Mouse (Mus musculus) liver, embryonic 15.5 days (tissue): ENCODE measurements around the gene Fars2. TPM values are rescaled to one million over a fixed set of nuclear protein-coding genes. Genes with fewer than 3 reads are reported as not detected.

Experiments used
- ATAC-seq: fragments of 200-750 bp; cut with Nextera tagmentation; 2 replicates; pipeline ENCODE4 v1.8.0; 2017; ENCODE audit warnings: moderate number of reproducible peaks, mild to moderate bottlenecking, moderate library complexity; ENCODE audit not compliant: insufficient read depth
- H3K27ac ChIP-seq: fragments of 300-500 bp; sonication (generic); replicated peaks from 2 replicates; pipeline ENCODE4 v1.5.1; 2015; ENCODE audit warnings: mild to moderate bottlenecking, inconsistent platforms
- H3K27me3 ChIP-seq: fragments of 300-500 bp; sonication (generic); 2 replicates; pipeline ENCODE4 v1.6.1; 2015; ENCODE audit warnings: mild to moderate bottlenecking, inconsistent platforms
- H3K36me3 ChIP-seq: fragments of 300-500 bp; sonication (generic); replicated peaks from 2 replicates; pipeline ENCODE4 v1.6.1; 2015; ENCODE audit warnings: moderate library complexity, mild to moderate bottlenecking, inconsistent platforms
- H3K4me1 ChIP-seq: fragments of 300-500 bp; sonication (generic); replicated peaks from 2 replicates; pipeline ENCODE4 v1.6.1; 2015; ENCODE audit warnings: inconsistent platforms
- H3K4me2 ChIP-seq: fragments of 300-500 bp; sonication (generic); 2 replicates; pipeline ENCODE4 v1.6.1; 2015; ENCODE audit warnings: moderate library complexity, mild to moderate bottlenecking, inconsistent platforms
- H3K4me3 ChIP-seq: fragments of 300-500 bp; sonication (generic); replicated peaks from 2 replicates; pipeline ENCODE4 v1.5.1; 2015; ENCODE audit warnings: mild to moderate bottlenecking, inconsistent platforms
- H3K9ac ChIP-seq: fragments of 300-500 bp; sonication (generic); 2 replicates; pipeline ENCODE4 v1.6.1; 2015; ENCODE audit warnings: moderate library complexity, mild to moderate bottlenecking, inconsistent platforms
- H3K9me3 ChIP-seq: fragments of 300-500 bp; sonication (generic); replicated peaks from 2 replicates; pipeline ENCODE4 v1.6.1; 2016; ENCODE audit warnings: inconsistent platforms
- WGBS: fragments of 180-500 bp; shearing (Covaris S2); methylation state at CpG from one replicate; pipeline ENCODE4 v1.1.7; 2015; ENCODE audit warnings: mixed read lengths; ENCODE audit not compliant: insufficient replicate concordance; 5-methylcytosine and 5-hydroxymethylcytosine counted together
- polyA plus RNA-seq: library from polyadenylated mRNA; unstranded; fragments of >200 nt; fragmentation: Nextera tagmentation; extraction: Ambion mirVana; gene quantifications from 2 replicates; pipeline ENCODE4 v1.2.1, GENCODE M21; 2015

The Fars2 gene
- polyA plus RNA-seq, 1 experiment from 2014 or later = 26.7 TPM

DNA sequence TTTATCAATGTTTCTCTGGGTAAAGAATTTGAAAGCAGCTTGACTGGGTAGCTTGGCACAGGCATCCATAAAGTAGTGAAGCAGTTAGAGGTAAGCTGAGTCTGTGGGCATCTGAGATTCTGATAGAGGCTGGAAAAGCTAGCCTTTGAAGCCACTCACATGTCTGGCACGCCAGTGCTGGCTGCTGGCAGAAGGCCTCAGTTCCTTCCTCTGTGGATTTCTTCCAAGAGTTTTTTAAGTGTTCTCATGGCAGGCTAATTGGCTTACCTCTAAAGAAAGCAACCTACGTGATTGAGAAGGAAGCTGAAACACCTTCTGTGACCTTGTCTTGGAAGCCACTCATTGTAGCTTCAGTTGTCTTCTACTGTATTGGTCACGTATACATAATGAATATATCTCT, 600.2 kb downstream of the Fars2 start:
- Histone ChIP-seq H3K4me1 (no peaks in the 10 kb centered on the region), H3K9ac (no peak overlapping the region), H3K36me3 (no peaks in the 10 kb centered on the region), H3K27ac (no peak overlapping the region), H3K4me2 (no peak overlapping the region), H3K27me3 (peaks cover 19% of the 10 kb centered on the region), H3K4me3 (no peak overlapping the region), H3K9me3 (no peaks in the 10 kb centered on the region)
- 40% methylated on average over 3 of the region's 3 CpGs for WGBS
- no peak for ATAC-seq

DNA sequence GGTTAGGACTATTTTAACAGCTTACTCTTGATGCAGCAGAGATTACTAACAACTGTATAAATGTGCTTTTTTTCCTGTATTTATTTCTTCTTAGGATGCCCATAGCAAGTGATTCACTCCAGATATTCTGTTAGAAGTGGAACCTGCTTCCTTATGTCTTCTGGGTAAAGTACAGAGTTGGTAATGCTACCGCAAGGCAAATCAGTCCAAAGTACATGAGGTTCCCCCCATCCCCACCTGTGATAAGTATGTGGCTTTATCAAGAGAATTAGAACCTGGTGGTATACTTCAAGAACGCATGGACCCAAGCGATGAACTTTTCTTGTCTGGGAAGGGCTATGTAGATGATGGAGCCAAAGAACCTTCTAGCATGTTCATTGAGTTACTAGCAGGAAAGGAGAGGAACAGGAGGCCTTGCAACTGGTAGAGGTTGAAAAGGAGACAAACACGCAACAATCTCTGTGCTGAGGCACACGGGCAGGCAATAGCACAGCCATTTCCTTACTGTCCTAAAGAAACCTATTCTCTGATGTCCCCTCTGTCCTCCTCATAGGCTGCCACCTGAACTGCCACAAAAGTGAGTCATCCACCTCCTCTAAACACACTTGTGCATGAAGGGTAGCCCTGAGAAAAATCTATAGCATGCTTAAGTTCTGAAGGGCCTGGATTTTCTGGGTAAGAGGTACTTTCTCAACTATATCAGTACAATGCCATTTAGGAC, 603.2 kb downstream of the Fars2 start:
- no peak overlapping the region for H3K9ac ChIP-seq
- no peak for ATAC-seq
- 79% methylated on average over 5 of the region's 5 CpGs for WGBS
- no peak overlapping the region for H3K4me3 ChIP-seq
- H3K27ac ChIP-seq = no peak overlapping the region
- no peak overlapping the region for H3K4me2 ChIP-seq
- no peaks in the 10 kb centered on the region; the same call in 1 of the 2 replicates for H3K4me1 ChIP-seq
- no peaks in the 10 kb centered on the region for H3K36me3 ChIP-seq
- H3K9me3 ChIP-seq = no peaks in the 10 kb centered on the region
- peaks cover 50% of the 10 kb centered on the region for H3K27me3 ChIP-seq

DNA sequence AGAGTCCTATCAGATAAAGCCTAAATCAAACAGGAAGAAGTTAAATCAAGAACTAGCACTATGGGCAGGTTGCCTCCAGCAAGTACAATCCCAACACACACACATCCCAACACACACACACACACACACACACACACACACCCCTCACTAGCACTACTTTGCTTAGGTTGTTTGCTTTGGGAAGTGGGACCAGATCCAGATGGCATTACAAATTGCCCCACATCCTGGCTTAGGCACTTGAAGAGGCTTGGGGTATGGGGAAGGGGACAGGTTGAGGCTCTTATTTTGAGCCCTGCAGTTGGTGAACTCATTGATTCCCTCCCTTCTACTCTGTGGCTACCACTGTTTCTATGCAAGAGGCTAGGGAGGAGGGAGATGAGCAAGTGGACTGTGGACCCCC, 605.1 kb downstream of the Fars2 start:
- Histone ChIP-seq H3K9ac (no peak overlapping the region), H3K9me3 (no peaks in the 10 kb centered on the region), H3K27ac (no peak overlapping the region), H3K4me3 (no peak overlapping the region), H3K27me3 (peaks cover 69% of the 10 kb centered on the region), H3K4me2 (no peak overlapping the region), H3K36me3 (no peaks in the 10 kb centered on the region), H3K4me1 (peaks cover 12% of the 10 kb centered on the region; the same call in 1 of the 2 replicates)
- no peak for ATAC-seq

DNA sequence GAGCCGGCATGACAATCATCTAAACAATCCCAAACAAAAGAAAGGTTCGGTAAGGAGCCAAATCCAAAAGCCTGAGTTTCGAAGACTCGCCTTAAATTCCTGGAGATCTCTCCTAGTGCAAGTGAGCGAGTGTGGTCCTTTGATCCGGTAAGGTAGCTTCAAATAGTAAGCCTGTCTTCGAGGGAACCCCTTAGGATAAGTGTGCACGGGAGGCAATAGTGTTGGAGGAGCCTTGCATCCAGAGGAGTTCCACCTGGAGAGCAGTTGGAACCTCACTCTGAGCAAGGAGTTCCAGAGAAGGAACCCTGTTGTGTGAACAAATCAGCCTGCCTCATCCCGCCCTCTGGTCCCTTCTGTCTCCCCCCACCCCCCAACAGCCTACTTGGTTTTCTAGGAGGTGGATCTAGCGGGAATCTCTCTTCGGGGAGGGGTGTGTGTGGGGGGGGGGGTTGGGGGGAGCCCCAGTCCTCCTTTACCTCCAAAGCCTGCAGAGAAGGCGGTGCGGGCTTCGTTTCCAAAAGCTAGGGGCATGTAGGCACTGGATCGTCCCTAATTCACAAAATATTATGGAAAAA, 606.6 kb downstream of the Fars2 start:
- no peak for ATAC-seq
- Histone ChIP-seq H3K9me3 (no peaks in the 10 kb centered on the region), H3K4me3 (no peak overlapping the region), H3K4me2 (no peak overlapping the region), H3K36me3 (no peaks in the 10 kb centered on the region), H3K27ac (no peak overlapping the region), H3K9ac (no peak overlapping the region), H3K27me3 (peaks cover 83% of the 10 kb centered on the region), H3K4me1 (peaks cover 13% of the 10 kb centered on the region; the same call in 1 of the 2 replicates)
- WGBS = 3% methylated on average over 15 of the region's 15 CpGs

DNA sequence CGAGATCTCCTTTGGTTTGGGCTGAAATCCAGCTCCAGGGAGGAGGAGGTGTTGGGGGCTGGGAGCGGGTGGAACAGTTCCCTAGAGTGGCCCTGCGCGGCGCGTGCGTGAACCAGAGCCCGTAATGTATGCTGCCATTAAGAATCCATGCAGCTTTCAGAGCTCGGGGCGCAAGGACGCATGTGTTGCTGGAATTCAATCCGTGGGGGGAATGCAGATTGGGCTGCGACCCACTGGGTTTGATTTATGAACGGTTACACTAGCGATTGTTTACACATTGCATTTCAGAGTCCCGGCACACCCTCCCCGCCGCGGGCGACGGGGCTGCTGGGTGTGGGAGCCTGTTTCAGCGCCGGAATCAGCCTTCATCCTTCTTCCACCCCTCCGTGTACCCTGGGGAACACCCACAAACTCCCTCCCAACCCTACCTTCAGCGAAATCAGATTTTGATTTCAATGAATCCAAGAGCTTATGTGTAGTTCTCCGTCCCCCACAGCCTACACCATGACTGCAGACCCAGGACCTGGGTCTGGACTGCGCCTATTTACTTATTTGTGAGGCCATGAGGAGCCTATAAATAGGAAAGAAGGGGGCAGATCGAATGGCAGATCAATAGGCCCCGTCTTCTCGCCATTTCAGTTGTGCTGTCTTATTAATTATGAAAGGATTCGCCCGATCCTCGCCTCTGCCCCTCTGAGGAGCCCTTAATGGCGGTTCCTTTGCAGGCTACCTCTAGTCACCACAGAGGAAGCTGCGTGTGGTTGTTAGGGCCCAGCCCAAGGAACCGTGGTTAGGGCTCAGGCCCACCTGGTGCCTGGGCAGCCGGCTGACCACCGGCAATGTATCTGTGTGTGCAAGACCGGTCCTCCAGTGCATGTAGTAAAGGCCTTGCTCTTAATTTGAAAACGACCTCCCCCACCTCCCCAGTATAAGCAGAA, 607.6 kb downstream of the Fars2 start:
- Histone ChIP-seq H3K27me3 (peaks cover 90% of the 10 kb centered on the region), H3K9me3 (no peaks in the 10 kb centered on the region), H3K4me2 (peak overlapping the region; percentile 37), H3K9ac (no peak overlapping the region), H3K4me3 (0 out of 2 replicates have a peak overlapping the region, but pooled peaks have one; percentile 12), H3K27ac (no peak overlapping the region), H3K4me1 (peaks cover 17% of the 10 kb centered on the region), H3K36me3 (no peaks in the 10 kb centered on the region)
- no peak; the same call in 1 of the 2 replicates for ATAC-seq
- 2% methylated on average over 40 of the region's 40 CpGs for WGBS

DNA sequence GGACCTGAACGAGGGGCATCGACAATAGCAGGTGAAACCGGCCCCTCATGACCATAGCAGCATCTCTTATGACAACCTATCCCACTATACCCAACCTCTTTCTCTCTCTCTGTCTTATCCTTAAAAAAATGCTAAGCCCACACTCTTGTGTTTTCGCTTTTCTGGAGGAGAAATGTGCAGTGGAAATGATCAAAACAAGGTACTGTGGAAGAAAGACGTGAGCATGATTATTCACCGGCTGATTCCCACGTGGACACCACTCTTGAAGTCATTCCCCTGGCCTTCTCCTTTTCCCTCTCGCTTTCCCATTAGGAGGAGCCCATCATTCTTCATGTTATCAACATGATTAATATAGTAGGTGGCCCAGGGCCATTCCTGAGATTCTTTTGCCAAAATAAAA, 608.7 kb downstream of the Fars2 start:
- Histone ChIP-seq H3K9me3 (no peaks in the 10 kb centered on the region), H3K4me3 (no peak overlapping the region), H3K4me2 (no peak overlapping the region), H3K36me3 (no peaks in the 10 kb centered on the region), H3K4me1 (peaks cover 17% of the 10 kb centered on the region), H3K27me3 (peaks cover 93% of the 10 kb centered on the region), H3K9ac (no peak overlapping the region), H3K27ac (no peak overlapping the region)
- WGBS = 9% methylated on average over 8 of the region's 8 CpGs
- ATAC-seq = no peak

DNA sequence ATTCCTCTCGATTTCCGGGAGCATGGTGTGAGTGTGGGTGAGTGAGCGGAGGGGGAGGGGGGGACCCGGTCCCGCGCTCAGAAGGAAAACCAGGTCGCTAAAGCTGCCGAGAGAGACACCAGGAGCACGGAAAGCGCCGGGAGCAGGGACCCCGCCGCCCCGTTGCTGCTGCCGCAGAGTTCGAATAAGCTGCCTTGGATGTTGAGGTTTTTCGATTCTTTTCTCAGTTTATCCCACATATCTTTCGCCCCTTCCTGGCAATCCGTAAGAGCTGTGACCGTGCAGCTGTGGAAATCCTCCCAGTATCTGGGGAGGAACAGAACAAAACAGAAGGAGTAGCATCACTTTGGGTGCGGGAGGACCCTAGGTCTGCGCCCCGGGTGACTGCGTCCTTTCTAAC, 609.3 kb downstream of the Fars2 start:
- Histone ChIP-seq H3K27ac (no peak overlapping the region), H3K4me1 (peaks cover 20% of the 10 kb centered on the region), H3K4me3 (no peak overlapping the region), H3K9ac (no peak overlapping the region), H3K9me3 (no peaks in the 10 kb centered on the region), H3K4me2 (peak overlapping the region; percentile 42), H3K27me3 (peaks cover 98% of the 10 kb centered on the region), H3K36me3 (no peaks in the 10 kb centered on the region)
- ATAC-seq = no peak
- WGBS = 4% methylated on average over 24 of the region's 24 CpGs

DNA sequence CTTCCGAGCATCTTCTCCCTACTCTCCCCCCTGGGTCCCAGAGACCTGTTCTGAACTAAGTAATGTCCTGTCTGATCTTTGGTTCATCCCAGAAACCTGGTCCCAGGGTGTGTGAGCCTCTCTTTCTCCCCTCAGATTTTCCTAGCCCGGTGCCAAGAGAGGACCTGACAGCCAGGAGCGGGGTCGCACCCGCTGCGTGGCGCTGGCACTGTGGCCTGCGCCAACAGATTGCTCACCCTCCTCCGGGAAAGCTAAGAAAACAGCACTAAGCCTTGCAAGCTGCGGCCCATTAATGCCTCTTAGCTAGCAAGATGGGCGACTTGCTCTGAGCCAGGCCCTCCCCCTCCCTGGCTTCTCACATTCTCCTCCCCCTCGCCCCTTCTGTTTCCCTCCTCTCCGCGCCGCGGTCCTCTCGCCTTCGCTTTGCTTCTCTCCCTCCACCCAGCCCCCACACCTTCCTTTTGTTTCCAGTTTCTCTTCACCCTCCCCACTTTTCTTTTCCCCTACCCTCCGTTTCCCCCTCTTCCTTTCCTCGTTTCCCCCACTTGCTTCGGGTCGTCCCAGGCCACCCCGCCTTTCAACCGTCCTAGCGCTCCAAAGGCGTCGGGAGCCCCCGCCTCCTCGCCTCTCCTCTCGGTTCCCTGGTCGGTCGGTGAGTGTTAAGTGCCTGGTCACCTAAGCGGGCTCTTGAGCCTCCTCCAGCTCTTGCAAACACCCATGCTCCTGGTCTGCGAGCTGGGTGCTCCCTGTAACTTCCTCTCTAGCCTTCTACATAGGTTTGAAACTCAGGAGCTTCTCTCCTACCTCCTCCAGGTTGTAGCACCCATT, 610.0 kb downstream of the Fars2 start:
- no peaks in the 10 kb centered on the region for H3K36me3 ChIP-seq
- no peaks in the 10 kb centered on the region for H3K9me3 ChIP-seq
- H3K9ac ChIP-seq = no peak overlapping the region
- peak; percentile 18; the same call in 1 of the 2 replicates for ATAC-seq
- H3K27ac ChIP-seq = no peak overlapping the region
- WGBS = 1% methylated on average over 34 of the region's 34 CpGs
- peaks cover 98% of the 10 kb centered on the region for H3K27me3 ChIP-seq
- peaks cover 26% of the 10 kb centered on the region for H3K4me1 ChIP-seq
- H3K4me2 ChIP-seq = peak overlapping the region; percentile 42
- peak overlapping the region; percentile 31 for H3K4me3 ChIP-seq

DNA sequence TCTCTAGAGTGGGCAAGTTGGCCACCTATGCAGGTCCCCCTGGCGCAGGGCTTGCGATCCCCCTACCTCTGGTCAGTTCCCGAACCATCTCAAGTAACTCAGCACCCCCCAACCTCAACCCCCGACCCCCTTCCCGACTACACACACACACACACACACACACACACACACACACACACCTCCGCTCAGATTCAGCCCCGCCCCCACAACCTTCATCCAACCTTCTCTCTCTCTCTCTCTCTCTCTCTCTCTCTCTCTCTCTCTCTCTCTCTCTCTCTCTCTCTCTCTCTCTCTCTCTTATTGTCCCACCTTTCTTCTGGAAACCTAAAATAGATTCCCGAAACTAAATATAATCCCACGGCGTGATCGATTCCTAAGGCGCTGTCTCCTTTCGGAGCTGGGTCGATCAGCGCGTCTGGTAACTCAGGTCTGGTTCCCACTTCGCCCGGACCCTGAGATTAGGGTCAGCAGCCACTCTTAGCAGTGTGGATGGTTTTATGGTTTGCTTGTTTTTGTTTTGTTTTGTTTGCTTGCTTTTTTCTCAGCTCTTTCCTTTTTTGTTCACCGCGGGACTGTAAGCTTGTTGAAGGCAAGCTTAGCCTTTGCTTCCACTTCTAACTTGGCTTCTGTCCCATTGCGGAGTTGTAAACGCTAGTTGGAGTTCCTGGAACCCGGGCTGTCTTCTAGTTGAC, 610.7 kb downstream of the Fars2 start:
- no peak for ATAC-seq
- Histone ChIP-seq H3K27me3 (peaks cover 98% of the 10 kb centered on the region), H3K27ac (no peak overlapping the region), H3K4me3 (no peak overlapping the region), H3K36me3 (no peaks in the 10 kb centered on the region), H3K4me2 (peak overlapping the region; percentile 42), H3K9ac (no peak overlapping the region), H3K4me1 (peaks cover 26% of the 10 kb centered on the region), H3K9me3 (no peaks in the 10 kb centered on the region)
- 2% methylated on average over 23 of the region's 23 CpGs for WGBS

DNA sequence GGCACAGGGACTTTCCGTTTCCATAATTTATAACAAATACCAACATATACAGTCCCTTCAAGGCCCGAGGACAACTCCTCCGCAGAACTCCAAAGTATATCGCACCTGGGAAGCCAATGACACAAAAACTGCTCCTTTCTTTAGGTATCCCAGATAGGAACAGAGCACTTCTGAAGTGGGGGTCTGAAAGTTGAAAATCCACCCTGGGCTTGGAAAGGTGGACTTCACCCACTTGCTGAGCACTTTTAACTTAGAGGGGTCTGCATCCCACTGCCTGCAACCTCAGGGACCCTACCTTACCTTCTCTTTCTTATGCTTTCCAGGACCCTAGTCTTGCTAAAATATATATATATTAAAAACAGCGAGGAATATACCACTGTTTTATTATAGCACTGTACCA, 611.3 kb downstream of the Fars2 start:
- Histone ChIP-seq H3K4me2 (no peak overlapping the region), H3K36me3 (no peaks in the 10 kb centered on the region), H3K9ac (no peak overlapping the region), H3K4me1 (peaks cover 26% of the 10 kb centered on the region), H3K4me3 (no peak overlapping the region), H3K27ac (no peak overlapping the region), H3K9me3 (no peaks in the 10 kb centered on the region), H3K27me3 (peaks cover 98% of the 10 kb centered on the region)
- ATAC-seq = no peak
- WGBS = 10% methylated on average over 5 of the region's 5 CpGs
